Mouse (Mus musculus) megakaryocyte, embryonic 14.5 days (primary cell): ENCODE data around the gene Lurap1.

Experiments
- FLI1 ChIP-seq: IDR thresholded peaks from 2 replicates; pipeline ENCODE4 v1.6.1; 2012; ENCODE audit warnings: low read length, inconsistent platforms, mixed read lengths
- GATA1 ChIP-seq: IDR thresholded peaks from 3 replicates; pipeline ENCODE4 v1.6.1; 2012; ENCODE audit warnings: mixed read lengths, low read length, inconsistent platforms, borderline replicate concordance

- no peak for TF ChIP-seq FLI1
- no peak for TF ChIP-seq GATA1
Observed at GRCm38 (mm10) chr4:116134990-116135389, 16.1 kb downstream of the Lurap1 start.
